Mouse (Mus musculus) gastrocnemius, adult 8-10 months (tissue): ENCODE results near the gene Rev3l. TPM values are rescaled to one million over a fixed set of nuclear protein-coding genes. Genes with fewer than 3 reads are reported as not detected.
"Not testable (repeated sequence)": the region's sequence is repeated elsewhere in the genome, so short reads cannot be mapped to it uniquely, and the experiment has no call there.

Experiments used
- DNase-seq, 2 experiments: peaks; one replicate each; pipeline ENCODE4 v3.0.0; 2022; ENCODE audit warnings: low spot score in 2 of 2
- total RNA-seq, 4 experiments: library from RNA; stranded (reverse); gene quantifications; 2 replicates each; pipeline ENCODE4 v1.2.4; 2022

The Rev3l gene
- total RNA-seq, 4 experiments from 2014 or later = 18.1 to 27.9 (median 23.9) TPM

- no peak for DNase-seq
Measured at GRCm38 (mm10) chr10:39778305-39778704, 46.4 kb downstream of the Rev3l start.

- DNase-seq = no peak
Measured at GRCm38 (mm10) chr10:39785241-39785640, 53.3 kb downstream of the Rev3l start.

GRCm38 (mm10) chr10:39793295-39793694 is 61.4 kb downstream of the Rev3l start:
- DNase-seq = no peak

GRCm38 (mm10) chr10:39811507-39811906 is 79.6 kb downstream of the Rev3l start:
- peak in 1 of 2 experiments; percentile 8 for DNase-seq

- no peak for DNase-seq
Measured at GRCm38 (mm10) chr10:39842621-39843020, 110.7 kb downstream of the Rev3l start.

- DNase-seq = no peak
Measured at GRCm38 (mm10) chr10:39865509-39865908, 133.6 kb downstream of the Rev3l start.

GRCm38 (mm10) chr10:39888621-39889020 is 156.7 kb downstream of the Rev3l start:
- DNase-seq = peak; percentile 21 to 48

- DNase-seq = no peak
Measured at GRCm38 (mm10) chr10:39893702-39894697, 162.1 kb downstream of the Rev3l start.

- DNase-seq = no peak
Measured at GRCm38 (mm10) chr10:39896503-39896902, 164.6 kb downstream of the Rev3l start.

GRCm38 (mm10) chr10:39898874-39899371 is 167.0 kb downstream of the Rev3l start, which contains the start of gene Mfsd4b4:
Gene Mfsd4b4, minus strand, starts transcription at chr10:39899238.
- peak; percentile 74 to 82 for DNase-seq

- no peak for DNase-seq
Measured at GRCm38 (mm10) chr10:39904191-39904590, 172.3 kb downstream of the Rev3l start.

- DNase-seq = no peak
Measured at GRCm38 (mm10) chr10:39906799-39907658, 175.1 kb downstream of the Rev3l start.

- DNase-seq = no peak
Measured at GRCm38 (mm10) chr10:39908768-39909441, 177.0 kb downstream of the Rev3l start.

GRCm38 (mm10) chr10:39912616-39913015 is 180.7 kb downstream of the Rev3l start:
- no peak for DNase-seq

- DNase-seq = not testable (repeated sequence)
Measured at GRCm38 (mm10) chr10:39924556-39924955, 192.6 kb downstream of the Rev3l start.

Other genes starting within 250 kb of the Rev3l start
- gene Traf3ip2, start 119.2 kb upstream of the Rev3l start, total RNA-seq = 1 to 10 TPM; 2.8 to 6.3 (median 4.4) TPM
- gene Mfsd4b4, start 167.1 kb downstream of the Rev3l start, total RNA-seq = 1 to 10 TPM; 2.8 to 3.5 (median 2.9) TPM
- gene Mfsd4b2, start 194.8 kb downstream of the Rev3l start, total RNA-seq = under 1 TPM in 2 of 4 experiments, not detected in 2; 0.11 to 0.17 TPM
- 1 to 10 TPM; 2.7 to 4.1 (median 3.2) TPM for gene Mfsd4b3, start 228.0 kb downstream of the Rev3l start, total RNA-seq